Comparison of ENCODE assay signal across 7 mouse cellular contexts in genomic region chr7:118243453-118244385, GRCm38 (mm10). TPM values are rescaled to one million over a fixed set of nuclear protein-coding genes. Genes with fewer than 3 reads are reported as not detected.
DNase-seq lines count a peak whose midpoint lies in the region; ATAC-seq lines count a peak whose summit lies in the region.

Smg1 (minus strand) TSS chr7:118243670.

- peak; percentile 96 for ATAC-seq in intestine, embryonic 16.5 days
- peak; percentile 96 for ATAC-seq in midbrain, embryonic 11.5 days (ENCODE audit: low FRiP score)

- no peaks in the 10 kb centered on the region for H3K36me3 ChIP-seq in intestine, embryonic 16.5 days (ENCODE audit: control insufficient read depth, insufficient read depth, low read length)
- no peaks in the 10 kb centered on the region for H3K36me3 ChIP-seq in midbrain, embryonic 11.5 days (ENCODE audit: control insufficient read depth, insufficient read depth, low read length)

- H3K4me3 ChIP-seq in intestine, embryonic 16.5 days (ENCODE audit: low read length): peak within 1 kb of the TSS; percentile 99
- H3K4me3 ChIP-seq in midbrain, embryonic 11.5 days (ENCODE audit: low read depth, low read length): peak within 1 kb of the TSS; percentile 92

- WGBS in intestine, embryonic 16.5 days: 1% methylated on average over 79 of the region's 79 CpGs
- 1% methylated on average over 78 of the region's 79 CpGs for WGBS in midbrain, embryonic 11.5 days

- H3K27ac ChIP-seq in intestine, embryonic 16.5 days (ENCODE audit: low read length): peak within 1 kb of the TSS; percentile 99
- peak within 1 kb of the TSS; percentile 93 for H3K27ac ChIP-seq in midbrain, embryonic 11.5 days (ENCODE audit: low read depth, low read length)

- H3K9ac ChIP-seq in intestine, embryonic 16.5 days (ENCODE audit: low read depth, low read length): peak within 1 kb of the TSS; percentile 99
- H3K9ac ChIP-seq in midbrain, embryonic 11.5 days (ENCODE audit: low read length): peak within 1 kb of the TSS; percentile 95

- DNase-seq in adrenal gland, adult 8-10 months: peak; percentile 99
- peak; percentile 100 for DNase-seq in embryo, embryonic 9.5 days (ENCODE audit: extremely low spot score)
- peak; percentile 92 to 97 for DNase-seq in gastrocnemius, postnatal 4 days (ENCODE audit: low spot score in 2 of 2)
- DNase-seq in left cerebral cortex, postnatal 36 days (ENCODE audit: low spot score in 2 of 2): peak; percentile 97
- peak; percentile 100 for DNase-seq in midbrain, embryonic 11.5 days (ENCODE audit: low spot score, missing footprints)
- peak; percentile 98 for DNase-seq in skeletal muscle tissue, adult 2 months (ENCODE audit: low read depth, low spot score)

- H3K27me3 ChIP-seq in intestine, embryonic 16.5 days (replicated peaks; ENCODE audit: control insufficient read depth, insufficient read depth, low read length): no peaks in the 10 kb centered on the region
- H3K27me3 ChIP-seq in midbrain, embryonic 11.5 days (ENCODE audit: control insufficient read depth, insufficient read depth, low read length): no peaks in the 10 kb centered on the region

- intact Hi-C loops in left cerebral cortex, postnatal 36 days (cut with DNase I): no loop called here

- no peaks in the 10 kb centered on the region for H3K9me3 ChIP-seq in intestine, embryonic 16.5 days (ENCODE audit: control insufficient read depth, low read length)
- H3K9me3 ChIP-seq in midbrain, embryonic 11.5 days (ENCODE audit: control insufficient read depth, low read length): no peaks in the 10 kb centered on the region

- H3K4me1 ChIP-seq in intestine, embryonic 16.5 days (ENCODE audit: control insufficient read depth, insufficient read depth, low read length): peaks cover 8% of the 10 kb centered on the region; the same call in 1 of the 2 replicates
- peaks cover 9% of the 10 kb centered on the region for H3K4me1 ChIP-seq in midbrain, embryonic 11.5 days (ENCODE audit: control insufficient read depth, insufficient read depth, low read length)

- peak within 1 kb of the TSS; percentile 65 for H3K4me2 ChIP-seq in intestine, embryonic 16.5 days (ENCODE audit: low read depth, low read length)
- H3K4me2 ChIP-seq in midbrain, embryonic 11.5 days: peak within 1 kb of the TSS; percentile 72

RNA-seq across cellular contexts. Expression of gene Smg1, which starts in this region (rescaled TPM):
- total RNA-seq in adrenal gland, adult 8-10 months (2022): 10 to 100 TPM; 50.3 to 75.5 (median 58.2) TPM
- 10 to 100 TPM; 48.3 to 52.7 TPM for total RNA-seq in gastrocnemius, postnatal 4 days (2021)
- 10.1 and 10.8 TPM in 2 replicates for polyA plus RNA-seq in intestine, embryonic 16.5 days (2015; fragmentation: Nextera tagmentation; extraction: Ambion mirVana)
- 10 to 100 TPM; 58.7 to 88.1 TPM for total RNA-seq in left cerebral cortex, postnatal 36 days (2021)
- 17.4 and 19.1 TPM in 2 replicates for polyA plus RNA-seq in midbrain, embryonic 11.5 days (2014; fragmentation: Nextera tagmentation; extraction: Ambion mirVana)

Comparison
In these comparisons a context has a peak if more than half of its experiments do, and no peak if none do; other contexts are left out.
1. Peak in every context shown above with its lines: DNase-seq, ATAC-seq, H3K4me3 ChIP-seq and H3K27ac ChIP-seq.